ENCODE assay signal across 9 mouse cellular contexts in the genomic region with DNA sequence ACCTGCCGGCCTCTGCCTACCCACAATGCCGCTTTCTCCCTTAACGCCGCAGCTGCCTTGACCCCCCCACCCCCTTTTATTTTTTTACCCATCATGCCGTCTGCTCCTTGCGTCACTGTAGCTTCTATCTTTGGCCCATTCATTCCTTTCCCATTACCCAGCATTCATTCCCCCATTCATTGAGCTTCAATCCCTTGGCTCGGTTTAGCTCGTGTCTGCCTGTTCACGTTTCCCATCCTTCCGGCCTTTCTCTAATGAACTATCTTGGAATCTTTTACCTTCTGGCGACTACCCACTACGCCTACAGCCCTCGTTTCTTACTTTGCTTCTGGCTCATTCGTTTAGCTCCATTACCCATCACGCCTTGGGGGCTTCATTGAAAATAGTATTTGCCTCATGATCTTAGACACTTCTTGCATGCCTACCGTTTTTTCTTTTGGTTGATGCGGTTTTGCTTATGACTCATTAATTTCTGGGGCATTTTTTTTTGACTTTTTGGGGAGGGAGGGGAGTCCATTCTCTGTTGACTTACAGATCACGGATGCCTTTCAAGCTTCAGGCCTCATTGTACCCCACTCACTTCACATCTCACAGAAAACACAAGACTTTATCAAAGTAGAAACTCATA. TPM values are rescaled to one million over a fixed set of nuclear protein-coding genes. Genes with fewer than 3 reads are reported as not detected.
DNase-seq lines count a peak whose midpoint lies in the region; ATAC-seq and TF ChIP-seq lines count a peak whose summit lies in the region.
"Had no signal": no experiment of that assay in that cellular context is flagged by ENCODE, and none has a peak within 500 bp of the region (broad histone marks: within the 10 kb centered on the region; RNA-seq: fewer than 3 reads in every experiment).

No protein-coding gene starts in this region.

- WGBS in embryonic facial prominence, embryonic 11.5 days: 6% methylated on average over 18 of the region's 18 CpGs
- WGBS in intestine, embryonic 14.5 days: 7% methylated on average over 18 of the region's 18 CpGs
- 8% methylated on average over 18 of the region's 18 CpGs for WGBS in neural tube, embryonic 12.5 days

- TF ChIP-seq CTCF in layer of hippocampus, adult 2 months (conservative IDR thresholded peaks at IDR 0.05): no peak

- peaks cover 4% of the 10 kb centered on the region for H3K36me3 ChIP-seq in embryonic facial prominence, embryonic 11.5 days (replicated peaks; ENCODE audit: control insufficient read depth, insufficient read depth, low read depth, low read length)
- H3K36me3 ChIP-seq in intestine, embryonic 14.5 days (ENCODE audit: control insufficient read depth, insufficient read depth, low read length): peaks cover 56% of the 10 kb centered on the region
- peaks cover 31% of the 10 kb centered on the region for H3K36me3 ChIP-seq in neural tube, embryonic 12.5 days

- peak overlapping the region; percentile 15; the same call in 1 of the 2 replicates for H3K9ac ChIP-seq in embryonic facial prominence, embryonic 11.5 days (replicated peaks; ENCODE audit: low read length)
- H3K9ac ChIP-seq in intestine, embryonic 14.5 days (ENCODE audit: low read length): no peak overlapping the region; the same call in 1 of the 2 replicates
- 0 out of 2 replicates have a peak overlapping the region, but pooled peaks have one; percentile 47 for H3K9ac ChIP-seq in neural tube, embryonic 12.5 days

- peaks cover 4% of the 10 kb centered on the region; the same call in 1 of the 2 replicates for H3K9me3 ChIP-seq in embryonic facial prominence, embryonic 11.5 days (replicated peaks; ENCODE audit: control insufficient read depth, low read length)
- peaks cover 8% of the 10 kb centered on the region for H3K9me3 ChIP-seq in intestine, embryonic 14.5 days (ENCODE audit: control insufficient read depth, low read length)
- peaks cover 8% of the 10 kb centered on the region; the same call in 1 of the 2 replicates for H3K9me3 ChIP-seq in neural tube, embryonic 12.5 days

- no peak for ATAC-seq in embryonic facial prominence, embryonic 11.5 days (replicated peaks; ENCODE audit: insufficient number of reproducible peaks, low FRiP score, low TSS enrichment, low read depth)
- ATAC-seq in intestine, embryonic 14.5 days (replicated peaks; ENCODE audit: low FRiP score, low TSS enrichment, low read depth): no peak
- no peak; the same call in 1 of the 2 replicates for ATAC-seq in neural tube, embryonic 12.5 days (ENCODE audit: low FRiP score, low read depth)

- no peaks in the 10 kb centered on the region for H3K27me3 ChIP-seq in embryonic facial prominence, embryonic 11.5 days (ENCODE audit: control insufficient read depth, insufficient read depth, low read length)
- no peaks in the 10 kb centered on the region for H3K27me3 ChIP-seq in intestine, embryonic 14.5 days (replicated peaks; ENCODE audit: control insufficient read depth, insufficient read depth, low read length)
- no peaks in the 10 kb centered on the region for H3K27me3 ChIP-seq in neural tube, embryonic 12.5 days (replicated peaks)

- peak overlapping the region; percentile 90 for H3K27ac ChIP-seq in layer of hippocampus, adult 2 months
- peak overlapping the region; percentile 42 for H3K27ac ChIP-seq in embryonic facial prominence, embryonic 11.5 days (replicated peaks; ENCODE audit: low read depth, low read length)
- peak overlapping the region; percentile 78 for H3K27ac ChIP-seq in intestine, embryonic 14.5 days (ENCODE audit: low read depth)
- H3K27ac ChIP-seq in neural tube, embryonic 12.5 days: peak overlapping the region; percentile 63; the same call in 1 of the 2 replicates

- peak overlapping the region; percentile 64 for H3K4me2 ChIP-seq in embryonic facial prominence, embryonic 11.5 days (ENCODE audit: low read depth, low read length)
- H3K4me2 ChIP-seq in intestine, embryonic 14.5 days (ENCODE audit: low read length): peak overlapping the region; percentile 65
- H3K4me2 ChIP-seq in neural tube, embryonic 12.5 days (replicated peaks): peak overlapping the region; percentile 55

- peak overlapping the region; percentile 53 for H3K4me3 ChIP-seq in layer of hippocampus, adult 2 months
- peak overlapping the region; percentile 33 for H3K4me3 ChIP-seq in embryonic facial prominence, embryonic 11.5 days (ENCODE audit: low read depth, low read length)
- H3K4me3 ChIP-seq in intestine, embryonic 14.5 days (ENCODE audit: low read depth, low read length): peak overlapping the region; percentile 38
- H3K4me3 ChIP-seq in neural tube, embryonic 12.5 days: peak overlapping the region; percentile 28

- no peak for DNase-seq in layer of hippocampus, adult 2 months (ENCODE audit: low spot score in 2 of 2)
- DNase-seq in layer of hippocampus, adult 9-10 months (ENCODE audit: low spot score): no peak
- no peak for DNase-seq in embryonic facial prominence, embryonic 11.5 days (ENCODE audit: low spot score)
- no peak for DNase-seq in intestine, embryonic 14.5 days (ENCODE audit: low spot score)
- DNase-seq in frontal cortex, postnatal 10 days (ENCODE audit: low spot score in 2 of 2): no peak
- no peak for DNase-seq in urinary bladder, adult 18-20 months (ENCODE audit: low spot score in 2 of 2)
- no peak for DNase-seq in cerebellum, postnatal 25 days

- peaks cover 4% of the 10 kb centered on the region; the same call in 1 of the 2 replicates for H3K4me1 ChIP-seq in embryonic facial prominence, embryonic 11.5 days (ENCODE audit: control insufficient read depth, insufficient read depth, low read length)
- H3K4me1 ChIP-seq in intestine, embryonic 14.5 days (replicated peaks; ENCODE audit: control insufficient read depth, insufficient read depth, low read length): peaks cover 17% of the 10 kb centered on the region
- peaks cover 17% of the 10 kb centered on the region for H3K4me1 ChIP-seq in neural tube, embryonic 12.5 days

RNA-seq across cellular contexts. Expression of gene Tomm40, which starts 0.9 kb away (rescaled TPM):
- 100 to 1,000 TPM; 110 TPM for total RNA-seq in layer of hippocampus, adult 2 months (2021)
- 123 and 131 TPM in 2 replicates for polyA plus RNA-seq in embryonic facial prominence, embryonic 11.5 days (2014; fragmentation: Nextera tagmentation; extraction: Ambion mirVana)
- polyA plus RNA-seq in intestine, embryonic 14.5 days (2014; fragmentation: Nextera tagmentation; extraction: Ambion mirVana): 143 and 174 TPM in 2 replicates
- 159 and 165 TPM in 2 replicates for polyA plus RNA-seq in neural tube, embryonic 12.5 days (2016; fragmentation: Nextera tagmentation; extraction: Ambion mirVana)

RNA-seq across cellular contexts. Expression of gene Apoe, which starts 17.2 kb away (rescaled TPM):
- 1,000 to 10,000 TPM; 2,242 to 2,264 TPM for total RNA-seq in layer of hippocampus, adult 2 months (2021)
- polyA plus RNA-seq in embryonic facial prominence, embryonic 11.5 days (2014; fragmentation: Nextera tagmentation; extraction: Ambion mirVana): 180 and 210 TPM in 2 replicates
- polyA plus RNA-seq in intestine, embryonic 14.5 days (2014; fragmentation: Nextera tagmentation; extraction: Ambion mirVana): 227 and 233 TPM in 2 replicates
- 204 and 207 TPM in 2 replicates for polyA plus RNA-seq in neural tube, embryonic 12.5 days (2016; fragmentation: Nextera tagmentation; extraction: Ambion mirVana)

RNA-seq across cellular contexts. Expression of gene Apoc1, which starts 23.7 kb away (rescaled TPM):
- 1 to 10 TPM; 3.1 to 3.5 TPM for total RNA-seq in layer of hippocampus, adult 2 months (2021)
- 5.4 and 6.1 TPM in 2 replicates for polyA plus RNA-seq in embryonic facial prominence, embryonic 11.5 days (2014; fragmentation: Nextera tagmentation; extraction: Ambion mirVana)
- polyA plus RNA-seq in intestine, embryonic 14.5 days (2014; fragmentation: Nextera tagmentation; extraction: Ambion mirVana): 8.3 and 9.1 TPM in 2 replicates
- polyA plus RNA-seq in neural tube, embryonic 12.5 days (2016; fragmentation: Nextera tagmentation; extraction: Ambion mirVana): 4.9 and 7.2 TPM in 2 replicates

RNA-seq across cellular contexts. Expression of gene Nectin2, which starts 34.1 kb away (rescaled TPM):
- total RNA-seq in layer of hippocampus, adult 2 months (2021): 1 to 10 TPM; 4.5 to 5.9 TPM
- 69.8 and 73.0 TPM in 2 replicates for polyA plus RNA-seq in embryonic facial prominence, embryonic 11.5 days (2014; fragmentation: Nextera tagmentation; extraction: Ambion mirVana)
- 136 TPM in 2 replicates for polyA plus RNA-seq in intestine, embryonic 14.5 days (2014; fragmentation: Nextera tagmentation; extraction: Ambion mirVana)
- polyA plus RNA-seq in neural tube, embryonic 12.5 days (2016; fragmentation: Nextera tagmentation; extraction: Ambion mirVana): 63.5 and 64.4 TPM in 2 replicates

RNA-seq across cellular contexts. Expression of gene Apoc4, which starts 34.9 kb away (rescaled TPM):
- not detected for total RNA-seq in layer of hippocampus, adult 2 months (2021)
- not detected in 2 replicates for polyA plus RNA-seq in embryonic facial prominence, embryonic 11.5 days (2014; fragmentation: Nextera tagmentation; extraction: Ambion mirVana)
- 0.17 TPM in 1 of 2 replicates, not detected in the other for polyA plus RNA-seq in intestine, embryonic 14.5 days (2014; fragmentation: Nextera tagmentation; extraction: Ambion mirVana)
- not detected in 2 replicates for polyA plus RNA-seq in neural tube, embryonic 12.5 days (2016; fragmentation: Nextera tagmentation; extraction: Ambion mirVana)
- total RNA-seq: left cerebral cortex, postnatal 36 days had no signal
